Mouse (Mus musculus) forebrain, postnatal 0 days (tissue): ENCODE data around the gene Zim1. TPM values are rescaled to one million over a fixed set of nuclear protein-coding genes. Genes with fewer than 3 reads are reported as not detected.

Source experiments
- ATAC-seq: fragments of 200-750 bp; cut with Nextera tagmentation; 2 replicates; pipeline ENCODE4 v1.8.0; 2017; ENCODE audit warnings: mild to moderate bottlenecking, moderate library complexity
- DNase-seq: peaks from one replicate; pipeline ENCODE4 v3.0.0-alpha.2; 2015
- H3K27ac ChIP-seq: fragments of 300-500 bp; sonication (generic); 2 replicates; pipeline ENCODE4 v1.5.1; 2014; ENCODE audit warnings: low read depth, mild to moderate bottlenecking, antibody characterized with exemption, low read length, moderate library complexity, mixed read lengths
- H3K27me3 ChIP-seq: fragments of 300-500 bp; sonication (generic); 2 replicates; pipeline ENCODE4 v1.6.1; 2014; ENCODE audit warnings: mild to moderate bottlenecking, low read length, mixed read lengths; ENCODE audit not compliant: insufficient read depth
- H3K36me3 ChIP-seq: fragments of 300-500 bp; sonication (generic); 2 replicates; pipeline ENCODE4 v1.6.1; 2014; ENCODE audit warnings: mild to moderate bottlenecking, moderate library complexity; ENCODE audit not compliant: insufficient read depth
- H3K4me1 ChIP-seq: fragments of 300-500 bp; sonication (generic); 2 replicates; pipeline ENCODE4 v1.6.1; 2014; ENCODE audit warnings: antibody characterized with exemption; ENCODE audit not compliant: insufficient read depth
- H3K4me2 ChIP-seq: fragments of 300-500 bp; sonication (generic); 2 replicates; pipeline ENCODE4 v1.6.1; 2014; ENCODE audit warnings: low read depth, mild to moderate bottlenecking, moderate library complexity
- H3K4me3 ChIP-seq: fragments of 300-500 bp; sonication (generic); 2 replicates; pipeline ENCODE4 v1.5.1; 2014; ENCODE audit warnings: low read depth, low read length, mixed read lengths
- H3K9ac ChIP-seq: fragments of 300-500 bp; sonication (generic); 2 replicates; pipeline ENCODE4 v1.6.1; 2014; ENCODE audit warnings: mild to moderate bottlenecking
- H3K9me3 ChIP-seq: fragments of 300-500 bp; sonication (generic); 2 replicates; pipeline ENCODE4 v1.6.1; 2016; ENCODE audit warnings: low read length
- CTCF ChIP-seq: sonication (generic); IDR thresholded peaks from 2 replicates; pipeline ENCODE4 v1.5.1; 2016; ENCODE audit warnings: antibody characterized with exemption, control low read depth, low read depth
- WGBS: fragments of 180-500 bp; shearing (Covaris S2); extraction: QIAGEN DNeasy Blood & Tissue Kit; methylation state at CpG from one replicate; pipeline ENCODE4 v1.1.7; 2014; 5-methylcytosine and 5-hydroxymethylcytosine counted together
- polyA plus RNA-seq: library from polyadenylated mRNA; unstranded; fragments of >200 nt; fragmentation: Nextera tagmentation; extraction: Ambion mirVana; gene quantifications from 2 replicates; pipeline ENCODE4 v1.2.1, GENCODE M21; 2015
- total RNA-seq: library from RNA; depleted of rRNA; stranded (reverse); fragments of >200 nt; gene quantifications from 2 replicates; pipeline ENCODE4 v1.2.3, GENCODE M21; 2014; rRNA removed

Zim1 gene
- total and polyA plus RNA-seq, 2 experiments from 2014 or later, result 4.7 to 29.1 TPM

- Histone ChIP-seq H3K36me3 (no peaks in the 10 kb centered on the region), H3K27ac (no peak overlapping the region), H3K9me3 (no peaks in the 10 kb centered on the region), H3K4me1 (no peaks in the 10 kb centered on the region), H3K4me3 (no peak overlapping the region), H3K9ac (no peak overlapping the region), H3K27me3 (no peaks in the 10 kb centered on the region), H3K4me2 (no peak overlapping the region)
- WGBS, result 92% methylated on average over 9 of the region's 9 CpGs
- ATAC-seq (no peak), DNase-seq (no peak)
- TF ChIP-seq CTCF, result no peak
These were observed 45.7 kb downstream of the Zim1 start for GRCm38 (mm10) chr7:6650526-6650925.

- no peak overlapping the region for H3K4me2 ChIP-seq
- no peaks in the 10 kb centered on the region for H3K27me3 ChIP-seq
- no peaks in the 10 kb centered on the region for H3K4me1 ChIP-seq
- DNase-seq, result no peak
- no peaks in the 10 kb centered on the region for H3K9me3 ChIP-seq
- no peak for ATAC-seq
- no peaks in the 10 kb centered on the region for H3K36me3 ChIP-seq
- no peak for TF ChIP-seq CTCF
- WGBS, result 92% methylated on average over 3 of the region's 3 CpGs
- H3K4me3 ChIP-seq, result no peak overlapping the region
- no peak overlapping the region for H3K27ac ChIP-seq
- H3K9ac ChIP-seq, result no peak overlapping the region
These were observed 50.4 kb downstream of the Zim1 start for GRCm38 (mm10) chr7:6645821-6646220.

- H3K36me3 ChIP-seq, result no peaks in the 10 kb centered on the region
- no peak for TF ChIP-seq CTCF
- ATAC-seq, result no peak
- H3K27me3 ChIP-seq, result no peaks in the 10 kb centered on the region
- no peak for DNase-seq
- H3K4me2 ChIP-seq, result no peak overlapping the region
- no peak overlapping the region for H3K9ac ChIP-seq
- H3K4me1 ChIP-seq, result no peaks in the 10 kb centered on the region
- H3K9me3 ChIP-seq, result 0 out of 2 replicates have a peak, but pooled peaks cover 3% of the 10 kb centered on the region
- no peak overlapping the region for H3K4me3 ChIP-seq
- H3K27ac ChIP-seq, result no peak overlapping the region
- 96% methylated on average over 4 of the region's 4 CpGs for WGBS
These were observed 58.2 kb downstream of the Zim1 start for GRCm38 (mm10) chr7:6638076-6638475.

GRCm38 (mm10) chr7:6636741-6637140 lies 59.5 kb downstream of the Zim1 start:
- Histone ChIP-seq H3K27me3 (no peaks in the 10 kb centered on the region), H3K4me2 (no peak overlapping the region), H3K9ac (no peak overlapping the region), H3K27ac (no peak overlapping the region), H3K36me3 (no peaks in the 10 kb centered on the region), H3K4me1 (no peaks in the 10 kb centered on the region), H3K4me3 (no peak overlapping the region), H3K9me3 (0 out of 2 replicates have a peak, but pooled peaks cover 3% of the 10 kb centered on the region)
- no peak for TF ChIP-seq CTCF
- 94% methylated on average over 4 of the region's 4 CpGs for WGBS
- no peak for ATAC-seq
- DNase-seq, result no peak

GRCm38 (mm10) chr7:6635831-6636230 lies 60.4 kb downstream of the Zim1 start:
- no peak for ATAC-seq
- no peak overlapping the region for H3K4me2 ChIP-seq
- WGBS, result 80% methylated on average over 3 of the region's 3 CpGs
- H3K4me1 ChIP-seq, result no peaks in the 10 kb centered on the region
- H3K9me3 ChIP-seq, result 0 out of 2 replicates have a peak, but pooled peaks cover 3% of the 10 kb centered on the region
- H3K9ac ChIP-seq, result no peak overlapping the region
- TF ChIP-seq CTCF, result no peak
- H3K27ac ChIP-seq, result no peak overlapping the region
- no peaks in the 10 kb centered on the region for H3K36me3 ChIP-seq
- H3K4me3 ChIP-seq, result no peak overlapping the region
- H3K27me3 ChIP-seq, result no peaks in the 10 kb centered on the region
- DNase-seq, result no peak

Other genes starting within 250 kb of the Zim1 start
- not detected in 2 replicates for gene Olfr1336, start 240.3 kb downstream of the Zim1 start, total RNA-seq
- not detected in 2 replicates for gene Olfr1336, start 240.3 kb downstream of the Zim1 start, polyA plus RNA-seq
- gene Olfr1346, start 229.3 kb downstream of the Zim1 start, total RNA-seq, result not detected in 2 replicates
- not detected in 2 replicates for gene Olfr1346, start 229.3 kb downstream of the Zim1 start, polyA plus RNA-seq
- not detected in 2 replicates for gene Olfr5, start 209.5 kb downstream of the Zim1 start, total RNA-seq
- not detected in 2 replicates for gene Olfr5, start 209.5 kb downstream of the Zim1 start, polyA plus RNA-seq
- not detected in 2 replicates for gene Olfr1347, start 196.7 kb downstream of the Zim1 start, total RNA-seq
- gene Olfr1347, start 196.7 kb downstream of the Zim1 start, polyA plus RNA-seq, result not detected in 2 replicates
- not detected in 2 replicates for gene Olfr1348, start 187.7 kb downstream of the Zim1 start, total RNA-seq
- not detected in 2 replicates for gene Olfr1348, start 187.7 kb downstream of the Zim1 start, polyA plus RNA-seq
- gene Olfr1349, start 173.5 kb downstream of the Zim1 start, total RNA-seq, result not detected in 2 replicates
- gene Olfr1349, start 173.5 kb downstream of the Zim1 start, polyA plus RNA-seq, result not detected in 2 replicates
- not detected in 2 replicates for gene Olfr1350, start 131.6 kb downstream of the Zim1 start, total RNA-seq
- gene Olfr1350, start 131.6 kb downstream of the Zim1 start, polyA plus RNA-seq, result not detected in 2 replicates
- gene Peg3, start 34.0 kb upstream of the Zim1 start, total RNA-seq, result 81.1 and 139 TPM in 2 replicates
- 18.1 and 43.7 TPM in 2 replicates for gene Peg3, start 34.0 kb upstream of the Zim1 start, polyA plus RNA-seq
- gene Usp29, start 34.1 kb upstream of the Zim1 start, total RNA-seq, result 61.8 and 97.8 TPM in 2 replicates
- gene Usp29, start 34.1 kb upstream of the Zim1 start, polyA plus RNA-seq, result 10.8 and 21.9 TPM in 2 replicates